Mouse (Mus musculus): ENCODE results near the gene Adra1b. TPM values are rescaled to one million over a fixed set of nuclear protein-coding genes. Genes with fewer than 3 reads are reported as not detected.

Adra1b gene
- total and polyA plus RNA-seq, 3 experiments, result 0.11 TPM; not detected in 2

DNA sequence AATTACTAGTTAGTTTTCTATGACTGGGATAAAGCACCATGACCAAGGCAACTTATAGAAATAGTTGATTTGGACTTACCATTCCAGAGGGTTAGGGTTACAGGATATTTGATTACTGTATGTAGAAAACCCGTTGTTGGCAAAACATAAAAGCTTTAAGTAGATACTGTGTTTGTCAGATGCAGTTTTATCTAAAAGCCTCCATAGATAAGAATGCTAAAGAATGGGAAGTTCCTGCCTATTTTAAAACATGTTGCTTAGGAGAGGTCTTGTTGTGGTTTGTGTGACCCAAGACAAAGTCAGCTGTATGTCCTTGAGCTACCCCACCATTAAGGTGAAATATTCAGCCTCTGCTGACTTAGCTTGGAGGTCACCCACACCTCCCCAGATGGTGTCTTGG lies 146.4 kb downstream of the Adra1b start:
- Histone ChIP-seq H3K27me3 (ENCODE audit: insufficient read depth, low read length) (peaks cover 30% of the 10 kb centered on the region), H3K9me3 (replicated peaks) (no peaks in the 10 kb centered on the region), H3K4me1 (ENCODE audit: insufficient read depth, low read depth, low read length) (no peaks in the 10 kb centered on the region), H3K4me3 (ENCODE audit: low read depth, low read length) (no peak overlapping the region), H3K36me3 (replicated peaks) (no peaks in the 10 kb centered on the region)
- TF ChIP-seq GATA1 (IDR thresholded peaks at IDR 0.05; ENCODE audit: borderline replicate concordance, low read length), result no peak
- TF ChIP-seq POLR2AphosphoS5 (IDR thresholded peaks at IDR 0.05; ENCODE audit: insufficient replicate concordance, low read depth, low read length), result no peak
- no peak for TF ChIP-seq CTCF (IDR thresholded peaks at IDR 0.05; ENCODE audit: low read depth, low read length)
- TF ChIP-seq GATA2 (IDR thresholded peaks at IDR 0.05; ENCODE audit: borderline replicate concordance, low read depth, low read length), result no peak
- ATAC-seq (ENCODE audit: extremely low read depth, insufficient number of reproducible peaks, low FRiP score, poor library complexity, severe bottlenecking), result no peak
- DNase-seq (ENCODE audit: low spot score), result no peak

DNA sequence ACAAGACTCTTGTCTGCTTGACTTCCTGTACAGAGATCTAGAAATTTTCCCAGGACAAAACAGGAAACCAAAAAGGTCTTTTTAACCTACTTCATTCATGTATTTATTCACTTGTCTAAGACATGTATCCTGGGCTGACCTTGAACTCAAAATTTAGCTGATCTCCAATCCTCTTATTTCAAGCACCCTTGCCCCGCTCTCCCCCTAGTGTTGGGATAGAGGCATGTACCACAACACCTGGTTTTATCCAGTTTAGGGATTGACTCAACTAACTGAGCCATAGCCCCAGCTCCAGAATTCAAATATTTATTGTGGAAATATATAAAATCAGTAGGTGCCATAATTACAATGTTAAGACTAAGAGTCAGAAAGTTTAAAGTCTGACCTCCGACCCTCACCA lies 149.5 kb downstream of the Adra1b start:
- H3K27me3 ChIP-seq (ENCODE audit: insufficient read depth, low read length), result peaks cover 30% of the 10 kb centered on the region
- no peak overlapping the region for H3K4me3 ChIP-seq (ENCODE audit: low read depth, low read length)
- no peak for ATAC-seq (ENCODE audit: extremely low read depth, insufficient number of reproducible peaks, low FRiP score, poor library complexity, severe bottlenecking)
- DNase-seq (ENCODE audit: low spot score), result no peak
- no peak for TF ChIP-seq CTCF (IDR thresholded peaks at IDR 0.05; ENCODE audit: low read depth, low read length)
- no peak for TF ChIP-seq POLR2AphosphoS5 (IDR thresholded peaks at IDR 0.05; ENCODE audit: insufficient replicate concordance, low read depth, low read length)
- TF ChIP-seq TAL1 (conservative IDR thresholded peaks at IDR 0.05; ENCODE audit: low read depth, low read length), result no peak
- TF ChIP-seq GATA1 (IDR thresholded peaks at IDR 0.05; ENCODE audit: borderline replicate concordance, low read length), result no peak
- no peak for TF ChIP-seq GATA2 (IDR thresholded peaks at IDR 0.05; ENCODE audit: borderline replicate concordance, low read depth, low read length)
- H3K36me3 ChIP-seq (replicated peaks), result no peaks in the 10 kb centered on the region
- H3K4me1 ChIP-seq (ENCODE audit: insufficient read depth, low read depth, low read length), result peaks cover 12% of the 10 kb centered on the region
- H3K9me3 ChIP-seq (replicated peaks), result no peaks in the 10 kb centered on the region

DNA sequence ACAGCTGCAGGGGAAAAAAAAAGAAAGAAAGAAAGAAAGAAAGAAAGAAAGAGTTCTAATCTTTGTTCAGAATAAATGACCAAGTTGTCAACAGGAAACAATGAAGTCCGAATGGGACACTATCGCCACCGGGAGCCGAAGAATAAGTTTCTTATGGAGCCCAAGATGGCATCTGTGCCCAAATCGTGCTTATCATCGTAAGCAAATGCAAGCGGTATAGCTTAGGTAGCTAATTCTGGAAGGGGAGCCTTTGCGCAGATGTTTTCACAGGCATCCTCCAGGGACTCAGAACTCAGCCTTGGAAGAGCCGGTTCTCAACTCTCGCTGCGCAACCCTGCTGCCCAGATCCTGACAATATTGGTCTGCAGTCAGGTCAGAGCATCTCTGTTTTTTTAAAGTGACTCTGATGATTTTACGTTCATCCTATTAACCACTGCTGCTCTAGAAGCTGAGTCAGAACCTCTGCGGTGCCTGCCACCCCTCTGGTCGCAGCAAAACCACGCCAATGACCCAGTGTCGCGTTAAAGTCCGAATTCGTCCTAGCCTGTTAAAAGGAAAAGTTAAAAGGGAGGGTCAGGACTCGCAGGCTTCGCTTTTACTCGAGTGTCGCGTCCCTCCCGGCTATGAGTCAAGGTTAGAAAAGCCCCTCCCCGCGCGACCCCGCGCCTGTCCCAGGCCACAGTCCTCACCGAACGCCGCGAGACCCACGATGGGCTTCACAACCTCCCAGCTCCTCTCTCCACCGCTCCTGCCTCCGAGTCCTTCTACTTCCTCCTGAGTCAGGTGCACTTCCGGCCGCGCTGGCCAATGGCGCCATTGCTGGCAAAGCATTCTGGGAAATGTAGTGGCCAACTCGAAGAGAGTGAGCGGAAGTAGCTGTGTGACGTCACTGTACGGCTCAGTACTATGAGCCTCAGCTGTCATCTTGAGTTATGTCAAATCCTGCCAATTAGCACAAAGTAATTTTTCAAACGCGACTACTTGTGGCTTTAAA lies 153.5 kb downstream of the Adra1b start, which contains the start of gene Ttc1:
TSS of gene Ttc1 (minus strand) at position 776 of the 994 bp plus-strand sequence.
- Histone ChIP-seq H3K27me3 (ENCODE audit: insufficient read depth, low read length) (peaks cover 5% of the 10 kb centered on the region), H3K4me3 (ENCODE audit: low read depth, low read length) (peak within 1 kb of the TSS; percentile 83), H3K9me3 (replicated peaks) (no peaks in the 10 kb centered on the region), H3K36me3 (replicated peaks) (peaks cover 28% of the 10 kb centered on the region), H3K4me1 (ENCODE audit: insufficient read depth, low read depth, low read length) (peaks cover 33% of the 10 kb centered on the region)
- TF ChIP-seq GATA1 (IDR thresholded peaks at IDR 0.05; ENCODE audit: borderline replicate concordance, low read length), result no peak
- TF ChIP-seq POLR2AphosphoS5 (IDR thresholded peaks at IDR 0.05; ENCODE audit: insufficient replicate concordance, low read depth, low read length), result no peak
- no peak for TF ChIP-seq GATA2 (IDR thresholded peaks at IDR 0.05; ENCODE audit: borderline replicate concordance, low read depth, low read length)
- no peak for TF ChIP-seq CTCF (IDR thresholded peaks at IDR 0.05; ENCODE audit: low read depth, low read length)
- no peak for TF ChIP-seq TAL1 (conservative IDR thresholded peaks at IDR 0.05; ENCODE audit: low read depth, low read length)
- peak; percentile 99 for ATAC-seq (ENCODE audit: extremely low read depth, insufficient number of reproducible peaks, low FRiP score, poor library complexity, severe bottlenecking)
- DNase-seq (ENCODE audit: low spot score), result peak; percentile 94

DNA sequence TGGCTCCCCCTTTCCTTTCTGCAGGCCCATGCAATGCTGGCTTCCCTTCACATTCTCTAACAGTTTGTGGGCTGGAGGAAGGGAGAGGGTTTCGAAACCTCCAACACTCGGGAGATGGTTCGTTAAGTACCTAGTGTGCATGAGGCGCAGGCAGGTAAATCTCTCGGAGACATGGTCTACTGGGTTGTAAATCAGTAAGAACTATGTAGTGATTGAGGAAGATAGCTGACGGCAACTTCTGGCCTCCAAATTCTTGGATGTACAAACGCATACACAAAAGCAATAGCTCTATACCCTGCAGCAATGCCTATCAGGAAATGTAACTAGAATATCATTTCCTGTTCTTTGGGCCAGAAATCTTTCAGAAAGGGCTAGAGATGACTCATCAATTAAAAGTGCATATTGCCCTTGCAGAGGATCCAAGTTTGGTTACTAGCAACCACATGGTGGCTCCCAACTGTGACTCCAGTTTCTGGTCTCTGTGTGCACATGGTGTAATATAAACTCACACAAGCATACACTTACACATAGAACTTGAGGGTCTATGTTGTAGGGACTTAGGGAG lies 172.2 kb downstream of the Adra1b start:
- Histone ChIP-seq H3K27me3 (ENCODE audit: insufficient read depth, low read length) (no peaks in the 10 kb centered on the region), H3K4me1 (ENCODE audit: insufficient read depth, low read depth, low read length) (no peaks in the 10 kb centered on the region), H3K36me3 (replicated peaks) (peaks cover 88% of the 10 kb centered on the region), H3K9me3 (replicated peaks) (no peaks in the 10 kb centered on the region), H3K4me3 (ENCODE audit: low read depth, low read length) (no peak overlapping the region)
- ATAC-seq (ENCODE audit: extremely low read depth, insufficient number of reproducible peaks, low FRiP score, poor library complexity, severe bottlenecking) (peak; percentile 48), DNase-seq (ENCODE audit: low spot score) (no peak)
- TF ChIP-seq POLR2AphosphoS5 (IDR thresholded peaks at IDR 0.05; ENCODE audit: insufficient replicate concordance, low read depth, low read length) (no peak), TAL1 (conservative IDR thresholded peaks at IDR 0.05; ENCODE audit: low read depth, low read length) (no peak), CTCF (IDR thresholded peaks at IDR 0.05; ENCODE audit: low read depth, low read length) (no peak), GATA2 (IDR thresholded peaks at IDR 0.05; ENCODE audit: borderline replicate concordance, low read depth, low read length) (no peak), GATA1 (IDR thresholded peaks at IDR 0.05; ENCODE audit: borderline replicate concordance, low read length) (no peak)

DNA sequence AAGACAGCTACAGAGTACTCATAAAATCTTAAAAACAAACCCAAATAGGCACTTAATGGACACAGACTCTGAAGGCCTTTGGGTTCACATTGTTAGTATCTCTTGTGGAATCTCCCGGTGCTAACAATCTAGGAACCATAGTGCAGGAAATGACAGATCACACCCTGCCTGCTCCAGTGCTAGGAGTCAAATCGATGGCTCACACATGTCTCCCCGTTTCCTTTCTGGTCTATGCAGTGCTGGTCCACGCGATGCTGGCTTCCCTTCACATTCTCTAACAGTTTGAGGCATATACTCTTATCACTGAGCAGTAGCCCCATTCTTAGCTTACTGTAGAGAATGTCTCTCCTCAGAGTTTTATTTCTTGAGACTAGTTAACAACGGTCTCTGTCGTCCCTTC lies 173.2 kb downstream of the Adra1b start:
- no peaks in the 10 kb centered on the region for H3K27me3 ChIP-seq (ENCODE audit: insufficient read depth, low read length)
- 0 out of 2 replicates have a peak, but pooled peaks cover 4% of the 10 kb centered on the region for H3K4me1 ChIP-seq (ENCODE audit: insufficient read depth, low read depth, low read length)
- peaks cover 86% of the 10 kb centered on the region for H3K36me3 ChIP-seq (replicated peaks)
- H3K4me3 ChIP-seq (ENCODE audit: low read depth, low read length), result no peak overlapping the region
- ATAC-seq (ENCODE audit: extremely low read depth, insufficient number of reproducible peaks, low FRiP score, poor library complexity, severe bottlenecking) (peak; percentile 52; the same call in 1 of the 2 replicates), DNase-seq (ENCODE audit: low spot score) (no peak)
- no peak for TF ChIP-seq TAL1 (conservative IDR thresholded peaks at IDR 0.05; ENCODE audit: low read depth, low read length)
- TF ChIP-seq CTCF (IDR thresholded peaks at IDR 0.05; ENCODE audit: low read depth, low read length), result no peak
- TF ChIP-seq GATA2 (IDR thresholded peaks at IDR 0.05; ENCODE audit: borderline replicate concordance, low read depth, low read length), result no peak
- no peak for TF ChIP-seq GATA1 (IDR thresholded peaks at IDR 0.05; ENCODE audit: borderline replicate concordance, low read length)
- TF ChIP-seq POLR2AphosphoS5 (IDR thresholded peaks at IDR 0.05; ENCODE audit: insufficient replicate concordance, low read depth, low read length), result no peak
- H3K9me3 ChIP-seq (replicated peaks), result no peaks in the 10 kb centered on the region

Other genes with a start within 250 kb of the Adra1b start
- 73.2 and 79.8 TPM in 2 replicates for gene Pwwp2a, start 219.2 kb downstream of the Adra1b start, total RNA-seq (2014; fragmentation: Nextera tagmentation)
- gene Pwwp2a, start 219.2 kb downstream of the Adra1b start, total RNA-seq (2017), result 28.2 and 38.2 TPM in 2 replicates
- gene Pwwp2a, start 219.2 kb downstream of the Adra1b start, polyA plus RNA-seq (2012), result 5.2 and 6.6 TPM in 2 replicates
- gene Ttc1, start 153.2 kb downstream of the Adra1b start, total RNA-seq (2014; fragmentation: Nextera tagmentation), result 84.7 and 85.4 TPM in 2 replicates
- 83.9 and 88.3 TPM in 2 replicates for gene Ttc1, start 153.2 kb downstream of the Adra1b start, total RNA-seq (2017)
- 14.0 and 19.9 TPM in 2 replicates for gene Ttc1, start 153.2 kb downstream of the Adra1b start, polyA plus RNA-seq (2012)